Mouse (Mus musculus) adrenal gland, postnatal 10 days (tissue): ENCODE results near the gene Gas2l3. TPM values are rescaled to one million over a fixed set of nuclear protein-coding genes. Genes with fewer than 3 reads are reported as not detected.

Experiments
- DNase-seq: peaks from one replicate; pipeline ENCODE4 v3.0.0; 2021; ENCODE audit warnings: mixed read lengths
- total RNA-seq, 2 experiments: library from RNA; stranded (reverse); gene quantifications; 2 replicates each; pipeline ENCODE4 v1.2.3; 2021

Gene Gas2l3
- total RNA-seq, 2 experiments from 2014 or later = 6.8 to 13.3 TPM

DNA sequence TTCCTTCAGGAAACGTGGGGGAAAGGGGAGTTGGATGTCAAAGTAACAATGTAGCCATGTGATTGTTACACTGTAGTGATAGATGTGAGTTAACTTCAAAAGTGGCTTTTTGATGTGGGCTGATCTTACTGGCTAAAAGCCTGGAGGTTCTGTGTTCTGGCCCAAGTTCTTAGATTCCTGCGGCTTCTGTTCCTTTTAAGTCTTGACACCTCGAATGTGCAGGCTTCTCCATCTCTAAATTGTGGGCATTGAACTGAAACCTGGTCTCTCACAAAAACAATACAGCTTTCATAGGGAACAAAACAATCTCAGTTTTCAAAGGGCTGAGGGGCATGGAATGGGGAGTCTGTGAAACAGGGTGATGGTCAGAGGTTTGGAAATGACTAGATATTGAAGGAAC lies 614 bp upstream of the Gas2l3 start:
- DNase-seq = no peak

DNA sequence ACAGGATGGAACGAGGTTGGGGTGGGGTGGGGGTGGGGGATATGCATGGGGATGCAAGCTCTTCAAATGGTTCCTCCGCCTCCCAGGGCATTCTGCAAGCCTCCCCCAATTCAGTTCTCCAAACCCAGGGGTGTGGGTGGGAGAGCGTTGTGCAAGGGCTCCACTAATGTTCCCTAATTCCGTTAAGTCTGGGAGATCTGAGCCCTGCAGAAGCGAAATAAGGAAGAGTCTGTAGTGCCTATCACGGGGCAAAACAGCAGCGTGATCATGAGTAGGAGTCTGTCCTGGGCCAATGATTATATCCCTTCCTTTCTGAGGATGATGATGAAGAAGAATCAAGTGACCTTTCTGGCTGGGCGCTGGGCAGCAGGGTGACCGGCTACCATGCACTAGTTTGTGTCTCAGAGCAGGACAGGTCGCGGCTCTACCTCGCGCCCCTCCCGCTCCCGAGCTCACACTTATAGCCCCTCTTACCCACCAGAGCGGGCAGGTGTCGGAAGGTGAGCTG lies 598 bp downstream of the Gas2l3 start:
- DNase-seq = no peak

DNA sequence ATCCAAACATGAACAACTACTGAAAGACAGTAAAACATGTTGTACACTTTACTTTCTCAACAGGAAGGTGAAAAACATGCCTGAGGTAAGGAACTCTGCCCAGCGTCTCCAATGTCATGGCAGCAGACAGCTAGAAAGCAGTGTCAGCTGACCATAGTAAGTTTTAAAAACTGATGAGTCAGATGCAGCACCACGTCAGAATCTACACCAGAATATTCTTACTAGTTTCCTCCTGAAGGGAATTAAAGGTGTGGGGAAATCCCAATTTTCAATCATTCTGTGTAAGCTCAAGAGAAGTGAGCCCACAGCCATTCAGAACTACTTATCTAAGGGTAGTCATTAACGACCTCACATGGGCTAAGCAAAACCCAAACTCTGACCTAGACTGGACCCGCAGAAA lies 1.1 kb downstream of the Gas2l3 start:
- DNase-seq = no peak

DNA sequence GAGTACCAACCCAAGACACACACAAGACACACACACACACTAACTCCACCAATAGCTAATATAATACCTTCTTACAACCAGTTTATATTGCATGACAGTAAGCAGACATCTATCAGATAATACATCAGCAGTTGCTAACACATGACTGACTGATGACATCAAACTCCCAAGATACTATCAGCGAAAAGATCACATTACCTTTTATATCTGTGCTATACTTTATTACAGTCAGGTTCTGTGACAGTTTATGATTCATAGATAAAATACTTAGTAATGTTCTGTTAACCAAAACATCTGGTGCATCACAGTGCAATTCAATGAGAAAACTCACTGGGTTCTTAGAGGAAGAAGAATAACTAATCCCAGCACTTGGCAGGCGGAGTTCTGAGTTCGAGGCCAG lies 1.8 kb downstream of the Gas2l3 start:
- no peak for DNase-seq

DNA sequence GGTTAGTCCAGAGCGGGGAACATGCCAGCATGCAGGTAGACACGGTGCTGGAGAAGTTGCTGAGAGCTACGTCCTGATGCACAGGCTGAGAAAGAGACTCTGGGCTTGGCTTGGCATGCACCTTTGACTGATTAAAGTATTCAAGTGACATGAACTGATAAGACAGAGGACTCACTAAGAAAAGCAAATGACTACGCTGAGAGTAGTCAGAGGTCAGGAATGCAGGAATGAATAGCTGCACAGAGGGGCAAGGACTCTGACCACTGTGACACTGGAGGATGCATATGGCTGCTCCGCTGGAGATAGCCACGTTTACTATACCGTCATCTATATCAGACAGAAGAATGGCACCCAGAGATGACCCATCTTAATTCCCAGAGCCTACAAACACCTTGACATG lies 4.4 kb downstream of the Gas2l3 start:
- no peak for DNase-seq

DNA sequence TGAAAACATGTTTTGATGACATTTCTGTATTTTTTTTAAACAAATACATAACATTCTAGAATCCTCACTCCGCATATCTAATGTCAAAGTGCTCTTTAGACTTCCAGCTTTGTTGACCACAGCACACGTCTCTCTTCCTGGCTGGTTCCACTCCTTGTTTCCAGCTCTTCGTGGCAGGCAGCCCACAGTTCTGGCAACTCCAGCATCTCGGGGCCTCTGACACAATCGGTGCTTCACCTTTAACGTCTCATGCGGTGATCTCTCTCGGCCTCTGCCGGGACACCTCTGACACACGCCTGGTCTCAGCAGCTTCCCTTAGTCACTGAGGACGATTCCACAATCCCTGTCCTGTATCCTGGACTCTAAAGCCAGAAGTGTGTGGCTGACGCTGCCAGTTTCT lies 5.8 kb downstream of the Gas2l3 start:
- peak; percentile 47 for DNase-seq

DNA sequence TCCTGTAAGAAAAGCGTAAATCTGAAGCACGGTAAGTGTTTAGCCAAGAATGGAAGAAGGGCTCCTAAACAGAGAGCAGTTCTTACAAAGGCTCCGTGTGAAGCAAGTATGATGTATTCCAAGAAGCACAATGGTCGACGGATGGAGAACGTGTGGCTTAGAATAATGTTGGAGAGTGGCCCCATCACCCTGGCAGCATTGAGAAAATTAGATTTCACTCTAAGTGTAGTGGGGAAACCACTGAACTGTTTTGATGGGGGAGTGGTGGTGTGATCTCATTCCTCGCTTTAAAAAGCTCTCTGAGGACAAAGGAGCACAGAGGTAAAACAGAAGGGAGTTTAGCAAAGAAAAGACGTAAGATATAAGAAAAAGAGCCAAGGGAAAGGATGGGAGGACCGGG lies 6.3 kb downstream of the Gas2l3 start:
- DNase-seq = no peak

DNA sequence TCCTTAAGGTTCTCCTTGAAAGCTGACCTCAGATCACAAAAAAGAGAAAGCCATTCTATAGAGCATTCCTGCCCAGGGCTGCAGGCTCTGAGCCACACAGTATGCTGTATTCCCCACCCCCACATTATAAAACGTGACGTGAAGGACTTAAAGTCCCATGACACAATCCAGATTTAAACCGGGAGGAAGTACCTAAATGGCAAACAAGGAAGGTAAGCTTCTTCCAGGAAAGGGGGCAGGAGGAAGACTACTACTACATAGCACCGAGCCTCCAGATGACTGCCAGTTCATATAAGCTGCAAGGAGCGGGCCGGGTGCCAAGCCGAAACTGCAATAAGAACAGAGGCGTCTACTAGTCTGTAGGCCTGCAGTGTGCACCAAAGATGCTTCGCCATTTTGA lies 7.8 kb downstream of the Gas2l3 start:
- DNase-seq = no peak

DNA sequence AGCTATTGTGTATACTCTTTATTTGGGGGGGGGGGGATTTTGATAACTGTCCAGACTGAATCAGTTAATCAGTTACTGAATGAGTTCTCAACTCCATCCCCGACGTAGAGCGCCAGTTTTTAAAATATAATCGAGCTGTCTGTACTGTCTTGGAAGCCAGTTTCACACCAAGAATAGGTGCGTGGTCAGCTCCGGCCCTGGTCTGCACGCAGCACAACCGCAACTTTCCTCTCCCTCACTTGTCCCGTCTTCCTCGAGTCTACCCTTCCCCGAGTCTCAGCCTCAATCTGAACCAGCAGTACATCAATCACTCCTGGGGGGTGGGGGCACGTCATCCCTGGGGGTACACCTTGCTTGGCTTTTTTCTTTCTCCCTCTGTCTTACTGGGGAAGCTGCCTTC lies 8.4 kb downstream of the Gas2l3 start:
- no peak for DNase-seq

DNA sequence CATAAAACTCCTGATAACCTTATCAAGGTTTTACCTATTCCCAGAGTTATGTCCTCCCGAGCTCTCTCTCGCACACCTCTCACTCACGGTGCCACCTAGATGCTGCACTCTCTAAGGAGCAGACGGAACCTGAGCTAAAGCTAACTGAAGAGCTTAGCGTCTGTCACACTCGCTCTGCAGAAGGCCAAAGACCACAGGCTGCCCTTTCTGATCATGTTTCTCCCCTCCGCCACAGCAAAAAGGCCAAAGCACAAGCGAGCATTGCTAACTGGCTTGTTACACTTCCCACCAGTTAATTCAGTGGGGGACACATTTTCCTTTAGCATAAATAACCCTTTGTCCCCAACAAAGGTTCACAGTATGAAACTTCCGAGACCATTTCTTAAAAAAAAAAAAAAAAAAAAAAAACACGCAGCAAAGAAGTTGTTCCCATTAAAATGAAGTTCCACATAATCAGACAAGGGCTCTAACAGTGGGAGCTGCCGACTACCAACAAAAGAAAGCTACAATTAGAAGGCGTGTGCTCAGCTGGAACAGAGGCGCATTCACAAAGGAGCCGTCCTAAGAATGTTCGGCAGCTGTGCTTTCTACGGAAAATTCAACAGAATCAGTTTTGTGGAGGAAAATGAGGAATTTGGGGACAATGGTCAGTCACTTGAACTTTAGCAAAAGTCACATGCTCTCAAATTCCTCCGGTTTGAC lies 9.1 kb downstream of the Gas2l3 start:
- no peak for DNase-seq

DNA sequence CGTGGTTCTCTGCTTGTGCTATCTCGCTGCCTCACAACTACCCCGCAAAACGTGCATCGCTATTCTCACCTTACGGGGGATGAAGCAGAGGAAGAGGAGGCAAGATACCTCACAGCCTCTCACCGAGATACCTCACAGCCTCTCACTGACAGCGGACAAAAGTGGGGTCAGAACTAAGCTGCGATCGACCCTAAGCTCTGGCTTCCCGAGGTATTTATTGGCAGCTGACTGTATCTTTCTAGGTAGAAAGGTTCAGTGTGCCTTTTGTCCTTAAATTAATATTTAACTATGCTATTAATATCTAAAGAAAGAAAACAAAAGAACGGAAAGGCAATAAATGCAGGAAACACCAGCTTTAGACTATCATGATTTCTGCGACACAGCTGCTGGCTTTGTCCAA lies 11.0 kb downstream of the Gas2l3 start:
- DNase-seq = no peak

DNA sequence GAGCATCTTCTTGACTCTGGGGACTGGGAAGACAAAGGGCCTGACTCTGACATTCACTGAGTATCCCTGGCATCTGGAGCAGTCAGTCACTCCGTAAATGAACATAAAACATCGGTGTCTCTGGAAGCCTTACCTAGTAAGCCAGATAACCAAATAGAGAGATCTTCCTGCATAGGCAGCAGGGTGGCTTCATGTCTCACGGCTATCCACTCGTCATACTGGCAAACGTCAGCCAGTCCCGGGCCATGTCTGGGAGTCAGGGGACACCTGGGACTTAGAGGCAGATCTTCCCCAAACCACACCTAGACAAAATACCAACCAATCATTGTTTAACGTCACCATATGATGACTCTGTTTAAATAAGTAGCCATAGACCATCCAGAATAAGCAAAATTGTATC lies 13.0 kb downstream of the Gas2l3 start:
- no peak for DNase-seq

DNA sequence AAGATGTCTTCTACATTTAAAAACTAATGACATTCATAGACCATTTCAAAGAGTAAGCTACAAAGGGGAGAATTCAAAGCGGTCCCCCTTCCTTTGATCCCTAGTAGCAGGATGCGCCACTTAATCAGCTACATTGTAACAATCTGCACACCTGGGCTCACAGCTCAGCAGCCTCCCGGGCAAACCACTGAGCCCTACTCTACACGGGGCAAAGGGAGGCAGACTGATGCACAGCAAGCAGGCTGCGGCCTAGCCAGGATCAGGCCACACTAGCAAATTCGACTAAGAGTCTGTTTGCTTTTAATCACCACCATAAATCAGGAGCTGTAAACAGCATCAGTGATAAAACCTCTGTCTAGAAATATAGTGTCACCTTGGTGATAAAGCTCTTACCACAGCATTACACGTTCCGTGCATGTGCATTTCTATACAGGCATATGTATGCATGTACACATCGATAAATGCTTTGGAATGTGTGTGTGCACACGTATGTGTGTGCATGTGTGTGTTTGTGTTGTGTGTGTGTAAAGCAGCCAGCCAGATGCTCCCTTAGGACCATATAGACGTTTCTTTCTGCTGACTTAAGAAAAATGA lies 18.9 kb downstream of the Gas2l3 start:
- DNase-seq = no peak

DNA sequence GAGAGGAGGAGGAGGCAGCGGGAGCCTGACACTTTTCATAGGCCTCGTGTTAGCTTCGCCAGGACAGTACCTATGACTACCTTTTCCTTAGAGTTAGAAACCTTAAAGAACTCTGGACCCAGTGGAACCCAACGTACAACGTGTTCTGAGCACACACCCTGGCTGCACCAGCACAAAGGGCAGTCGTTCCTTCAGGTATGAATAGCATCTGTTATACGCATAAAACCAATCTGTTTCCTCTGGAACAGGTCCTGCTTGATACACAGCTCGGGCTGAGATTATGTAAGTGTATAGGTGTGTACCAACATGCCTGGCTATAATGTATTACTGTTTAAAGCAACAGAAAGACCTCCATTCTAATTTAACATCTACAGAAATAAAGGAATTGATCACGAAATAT lies 19.6 kb downstream of the Gas2l3 start:
- DNase-seq = no peak

DNA sequence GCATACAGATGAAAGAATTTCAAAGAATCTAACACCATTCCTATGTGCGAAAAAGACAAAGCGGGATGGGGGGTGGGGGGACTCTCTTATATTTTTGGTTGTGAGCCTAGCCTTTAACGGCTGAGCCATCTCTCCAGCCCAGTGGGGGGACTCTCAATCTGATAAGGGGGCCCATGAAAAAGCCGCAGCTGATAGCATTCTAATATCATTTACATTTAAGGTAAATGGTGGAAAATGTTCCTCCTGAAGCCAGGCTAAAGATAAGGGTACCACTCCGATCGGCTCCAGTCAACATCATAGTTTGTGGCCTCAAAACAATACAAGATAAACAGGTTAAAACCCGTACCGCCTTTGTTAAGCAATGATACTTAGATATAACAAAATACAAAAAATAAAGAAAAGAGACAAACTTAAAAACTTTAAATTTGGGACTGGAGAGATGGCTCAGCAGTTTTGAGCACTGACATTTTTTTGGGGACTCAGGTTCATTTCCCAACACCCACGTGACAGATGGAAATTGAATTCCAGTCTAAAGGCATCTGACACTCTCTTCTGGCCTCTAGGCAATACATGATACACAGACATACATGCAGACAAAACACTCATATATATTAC lies 20.5 kb downstream of the Gas2l3 start:
- no peak for DNase-seq

DNA sequence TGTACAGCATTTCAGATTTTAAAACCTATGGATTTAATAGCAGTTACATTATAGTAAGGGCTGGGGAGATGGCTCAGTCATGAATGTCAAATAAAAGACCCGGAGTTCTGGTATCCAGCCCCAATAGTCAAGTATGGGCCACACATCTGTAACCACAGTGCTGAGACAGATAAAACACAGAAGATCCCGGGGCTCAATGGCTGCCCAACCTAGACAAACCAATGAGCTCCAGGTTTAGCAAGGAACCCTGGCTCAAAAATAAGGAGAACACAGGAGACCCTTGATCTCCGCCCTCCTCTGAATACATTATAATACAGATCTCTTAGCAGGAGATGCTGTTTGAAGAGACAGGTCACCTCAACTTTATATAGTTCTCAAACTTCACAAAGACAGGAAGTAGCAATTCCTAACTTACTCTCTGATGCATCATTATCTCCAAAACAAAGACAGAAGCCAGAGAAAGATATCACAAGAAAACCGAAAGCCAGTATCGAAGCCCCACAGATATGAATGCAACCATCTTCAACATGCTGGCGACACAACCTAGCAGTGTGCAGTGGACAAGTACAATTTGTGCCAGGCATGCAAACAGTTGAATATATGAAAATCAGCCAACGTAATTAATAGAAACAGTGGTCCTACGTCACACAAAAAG lies 21.1 kb downstream of the Gas2l3 start:
- DNase-seq = no peak

DNA sequence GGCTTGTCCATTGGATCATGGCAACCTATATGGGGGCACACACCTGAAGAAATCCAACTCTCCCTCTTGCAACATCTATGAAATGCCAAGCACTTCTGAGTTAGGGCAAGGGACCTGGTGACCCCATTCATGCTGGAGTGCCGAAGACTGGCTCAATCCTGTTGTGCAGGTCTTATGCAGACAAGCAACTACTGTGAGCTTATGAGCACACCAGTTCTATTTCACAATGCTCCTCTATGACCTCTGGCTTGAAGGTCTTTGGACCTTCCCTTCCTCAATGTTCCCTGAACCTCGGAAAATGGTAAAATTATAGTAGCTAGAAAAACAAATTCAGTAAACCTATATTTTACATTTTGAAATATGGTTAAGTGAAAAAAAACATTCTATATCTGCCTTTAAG lies 25.8 kb downstream of the Gas2l3 start:
- no peak for DNase-seq

DNA sequence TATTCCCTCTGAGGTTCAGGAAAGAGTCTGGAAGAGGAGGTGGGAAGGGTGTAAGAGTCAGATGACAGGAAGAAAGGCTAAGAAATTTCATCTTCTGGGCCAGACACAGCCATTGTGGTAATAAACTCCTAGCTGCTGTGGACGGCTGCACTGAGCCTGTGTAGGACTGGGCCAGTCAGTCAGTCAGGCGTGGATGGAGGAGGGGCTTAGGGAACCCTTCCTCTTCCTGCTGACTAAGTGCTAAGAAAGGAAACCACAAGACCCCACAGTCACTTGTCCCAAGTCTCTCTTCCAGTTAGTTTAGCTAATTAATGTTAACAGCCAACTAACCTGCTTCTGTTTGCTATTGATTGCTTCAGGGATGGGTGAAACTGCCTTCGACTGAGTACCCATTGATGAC lies 28.3 kb downstream of the Gas2l3 start:
- no peak for DNase-seq

DNA sequence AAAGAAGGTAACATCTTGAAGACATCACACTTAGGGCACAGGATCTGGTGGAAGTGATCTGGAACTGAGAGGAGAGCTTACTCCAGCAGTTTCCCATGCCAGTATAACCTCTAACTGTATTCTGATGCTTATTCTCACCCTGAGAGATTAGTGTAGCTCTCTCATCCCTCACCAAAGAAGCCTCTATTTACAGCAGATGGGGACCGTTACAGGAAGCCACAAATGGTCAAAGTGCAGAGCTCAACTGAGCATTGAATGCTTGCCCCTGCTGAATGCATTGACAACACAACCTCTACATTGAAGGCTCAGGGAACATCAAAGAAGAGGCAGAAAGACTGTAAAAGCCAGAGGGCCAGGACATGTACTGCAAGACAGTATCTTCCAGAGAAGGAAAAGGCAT lies 36.2 kb downstream of the Gas2l3 start:
- DNase-seq = no peak

DNA sequence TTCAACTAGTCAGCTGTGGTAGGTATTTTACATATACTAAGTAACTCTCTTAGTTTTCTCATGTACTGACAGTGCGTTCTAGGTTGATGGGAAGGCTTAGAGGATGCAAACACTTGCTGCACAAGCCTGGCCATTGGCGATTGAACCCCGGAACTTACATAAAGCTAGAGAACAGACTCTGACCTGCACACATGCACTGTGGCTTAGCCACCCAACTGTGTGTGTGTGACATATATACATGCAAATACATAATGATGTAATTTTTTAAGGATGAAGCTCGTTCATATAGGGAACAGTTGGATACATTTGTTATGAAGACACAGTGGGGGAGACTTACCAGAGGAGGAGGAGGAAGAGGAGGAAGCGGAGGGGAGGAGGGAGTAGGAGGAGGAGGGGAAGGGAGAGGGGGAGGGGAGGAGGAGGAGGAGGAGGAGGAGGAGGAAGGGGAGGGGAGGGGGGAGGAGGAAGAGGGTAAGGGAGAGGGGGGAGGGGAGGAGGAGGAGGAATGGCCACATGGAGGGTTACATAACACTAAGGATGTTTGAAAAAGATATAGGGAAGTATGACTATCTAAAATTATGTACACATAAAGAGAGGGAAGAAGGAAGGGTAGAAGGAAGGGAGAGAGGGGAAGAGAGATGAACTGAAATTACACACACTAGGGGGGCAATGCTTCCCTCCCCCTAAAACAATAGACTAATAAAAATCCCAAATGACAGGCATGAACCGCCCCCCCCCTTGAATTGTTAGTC lies 36.9 kb downstream of the Gas2l3 start:
- no peak for DNase-seq

DNA sequence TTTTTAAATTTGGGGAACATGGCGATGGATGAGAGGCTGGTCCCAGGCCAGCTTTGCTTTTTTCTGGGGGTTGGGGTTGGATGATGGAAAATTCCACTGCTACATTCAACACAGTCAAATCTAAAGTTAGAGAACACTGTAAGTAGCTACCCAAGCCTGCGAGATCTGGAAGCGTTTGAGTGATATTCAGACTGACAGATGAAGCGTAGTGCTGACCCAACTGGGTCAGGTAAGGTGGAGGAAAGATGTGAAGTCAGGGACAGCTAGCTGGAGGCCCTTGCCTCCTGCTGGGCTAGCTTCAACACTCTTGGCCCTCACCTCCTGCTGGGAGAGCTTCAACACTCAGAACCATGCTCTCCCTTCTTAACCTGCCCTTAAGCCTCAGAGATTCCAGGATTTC lies 38.8 kb downstream of the Gas2l3 start:
- DNase-seq = no peak

DNA sequence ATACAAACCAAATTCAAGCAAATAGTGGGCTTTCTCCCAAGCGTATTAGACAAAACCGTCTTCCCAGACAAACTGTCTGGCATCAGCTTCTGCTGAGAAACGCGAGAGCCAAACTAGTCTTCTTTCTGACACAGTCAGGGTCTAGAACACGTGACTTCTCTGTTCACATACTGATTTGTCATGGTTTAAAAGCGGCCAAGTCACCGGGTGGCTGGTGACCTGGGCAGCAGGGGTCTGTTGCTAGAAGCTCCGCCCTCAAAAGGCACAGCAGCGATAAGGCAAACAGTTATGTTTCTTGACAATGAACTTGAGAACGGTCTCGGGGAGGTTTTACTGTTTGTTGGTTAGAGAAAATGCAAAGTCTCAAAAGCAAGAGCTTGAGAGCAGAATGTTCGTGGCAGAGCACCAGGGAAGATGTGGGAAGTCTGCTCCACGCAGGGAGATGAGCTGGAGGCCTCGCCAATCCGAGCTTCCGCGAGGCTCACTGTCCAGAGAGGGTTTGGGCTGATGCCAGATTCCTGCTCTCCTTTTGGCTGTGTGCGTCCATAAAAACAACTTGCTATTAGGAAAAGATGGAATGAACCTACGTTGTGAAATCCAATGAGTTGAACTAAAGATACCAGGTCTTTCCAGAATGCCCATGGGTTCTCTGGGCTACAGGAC lies 43.0 kb downstream of the Gas2l3 start:
- peak; percentile 61 for DNase-seq
